Mouse (Mus musculus) adrenal gland, postnatal 10 days (tissue): ENCODE results near the gene Spg7. TPM values are rescaled to one million over a fixed set of nuclear protein-coding genes. Genes with fewer than 3 reads are reported as not detected.
"Not testable (repeated sequence)": the region's sequence is repeated elsewhere in the genome, so short reads cannot be mapped to it uniquely, and the experiment has no call there.

ENCODE experiments used
- DNase-seq: peaks from one replicate; pipeline ENCODE4 v3.0.0; 2021; ENCODE audit warnings: mixed read lengths
- total RNA-seq, 2 experiments: library from RNA; stranded (reverse); gene quantifications; 2 replicates each; pipeline ENCODE4 v1.2.3; 2021

Spg7 gene
- total RNA-seq, 2 experiments from 2014 or later, result 64.9 to 82.8 TPM

- DNase-seq, result no peak
Observed at GRCm38 (mm10) chr8:123097786-123098584, 35.2 kb downstream of the Spg7 start.

GRCm38 (mm10) chr8:123100288-123100687 lies 37.5 kb downstream of the Spg7 start:
- DNase-seq, result no peak

- no peak for DNase-seq
Observed at GRCm38 (mm10) chr8:123101244-123101643, 38.5 kb downstream of the Spg7 start.

GRCm38 (mm10) chr8:123101735-123102685 lies 39.3 kb downstream of the Spg7 start, which contains the start of gene Rpl13:
Gene Rpl13, plus strand, starts transcription at chr8:123102350.
- peak; percentile 98 for DNase-seq

GRCm38 (mm10) chr8:123102855-123103254 lies 40.1 kb downstream of the Spg7 start:
- not testable (repeated sequence) for DNase-seq

- DNase-seq, result no peak
Observed at GRCm38 (mm10) chr8:123103285-123103684, 40.5 kb downstream of the Spg7 start.

- no peak for DNase-seq
Observed at GRCm38 (mm10) chr8:123104046-123104767, 41.5 kb downstream of the Spg7 start.

- no peak for DNase-seq
Observed at GRCm38 (mm10) chr8:123105553-123106326, 43.0 kb downstream of the Spg7 start.

GRCm38 (mm10) chr8:123106531-123106930 lies 43.8 kb downstream of the Spg7 start:
- DNase-seq, result no peak

GRCm38 (mm10) chr8:123108010-123108409 lies 45.3 kb downstream of the Spg7 start:
- DNase-seq, result no peak

GRCm38 (mm10) chr8:123108953-123109352 lies 46.2 kb downstream of the Spg7 start:
- DNase-seq, result no peak

- peak; percentile 63 for DNase-seq
Observed at GRCm38 (mm10) chr8:123110649-123111048, 47.9 kb downstream of the Spg7 start.

- no peak for DNase-seq
Observed at GRCm38 (mm10) chr8:123112892-123113291, 50.1 kb downstream of the Spg7 start.

GRCm38 (mm10) chr8:123113908-123114469 lies 51.2 kb downstream of the Spg7 start:
- DNase-seq, result no peak

GRCm38 (mm10) chr8:123114644-123115043 lies 51.9 kb downstream of the Spg7 start:
- DNase-seq, result no peak

GRCm38 (mm10) chr8:123117127-123117731 lies 54.5 kb downstream of the Spg7 start, which contains the start of gene Cpne7:
Gene Cpne7, plus strand, starts transcription at chr8:123117374.
- DNase-seq, result no peak

- no peak for DNase-seq
Observed at GRCm38 (mm10) chr8:123117744-123118143, 55.0 kb downstream of the Spg7 start.

GRCm38 (mm10) chr8:123122059-123122458 lies 59.3 kb downstream of the Spg7 start:
- no peak for DNase-seq

GRCm38 (mm10) chr8:123122670-123123069 lies 59.9 kb downstream of the Spg7 start:
- DNase-seq, result no peak

GRCm38 (mm10) chr8:123126193-123126816 lies 63.6 kb downstream of the Spg7 start:
- DNase-seq, result peak; percentile 75
